Mouse (Mus musculus): ENCODE results near the gene Adam22.
"Not testable (repeated sequence)": the region's sequence is repeated elsewhere in the genome, so short reads cannot be mapped to it uniquely, and the experiment has no call there.

The Adam22 gene

DNA sequence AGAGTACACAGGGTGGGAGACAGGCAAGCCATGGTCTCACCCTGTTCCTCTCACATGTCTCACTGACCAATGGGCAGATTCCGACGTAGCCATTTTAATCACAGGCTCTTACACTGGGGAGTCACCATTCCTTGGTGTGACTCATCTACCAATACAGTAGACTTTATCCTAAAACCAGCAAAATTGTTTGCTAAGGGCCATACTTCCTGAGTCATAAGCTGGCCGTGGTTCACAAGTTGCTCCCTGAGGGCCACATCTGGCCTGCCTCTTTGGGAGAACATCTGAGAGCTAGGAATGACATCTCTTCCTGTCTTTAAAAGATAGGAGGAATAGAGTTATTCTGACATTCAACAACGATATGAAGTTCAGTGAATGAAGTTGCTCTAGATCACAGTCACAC, 314.1 kb downstream of the Adam22 start:
- DNase-seq, result no peak

DNA sequence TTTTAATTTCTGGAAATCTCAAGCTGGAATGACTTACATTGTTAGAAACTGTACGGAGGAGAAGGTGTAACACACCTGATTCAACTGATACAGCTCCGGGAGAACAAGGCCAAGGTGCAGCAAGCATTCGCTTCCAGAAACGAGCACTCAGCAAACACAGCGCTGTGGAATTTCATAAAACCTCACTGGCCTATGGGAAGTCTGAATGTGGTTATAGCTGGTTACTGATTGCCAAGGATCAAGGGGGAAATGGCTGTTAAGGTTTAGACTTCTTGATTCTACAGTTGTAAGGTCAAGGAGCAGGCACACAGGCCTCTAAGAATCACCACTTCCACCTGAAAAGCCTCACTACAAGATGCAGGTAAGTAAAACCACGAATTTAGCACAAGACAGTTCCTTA, 322.1 kb downstream of the Adam22 start, which contains the start of gene Sri:
Sri (plus strand) TSS at position 224 of the 400 bp plus-strand sequence.
- DNase-seq, result no peak

DNA sequence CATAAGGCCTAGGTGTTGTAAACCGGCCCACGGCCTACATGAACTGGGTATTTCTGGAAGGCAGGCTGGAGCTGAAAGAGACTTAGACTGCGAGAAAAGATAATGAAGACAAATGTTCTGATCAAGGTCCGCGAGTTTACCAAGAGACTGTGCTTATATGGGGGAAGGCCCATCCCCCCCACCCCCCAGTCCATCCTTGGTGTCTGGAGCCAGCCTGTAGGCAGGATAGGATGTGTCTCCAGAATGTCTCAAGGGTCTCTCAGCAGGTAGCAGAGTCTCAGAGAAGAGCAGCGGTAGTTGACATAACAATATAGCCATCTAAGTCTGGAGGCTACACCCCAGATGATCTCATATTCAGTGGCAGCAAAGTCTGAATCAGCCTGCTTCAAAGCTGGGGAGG, 333.4 kb downstream of the Adam22 start:
- not testable (repeated sequence) for DNase-seq
